Mouse (Mus musculus) spleen, postnatal 14 days (tissue): Measurements from ENCODE around the gene Pdik1l.
A peak's percentile ranks its signal among the peaks of the same experiment; 100 is the strongest.
"Not testable (repeated sequence)": the region's sequence is repeated elsewhere in the genome, so short reads cannot be mapped to it uniquely, and the experiment has no call there.

Experiments
- DNase-seq, 2 experiments: peaks; one replicate each; pipeline ENCODE4 v3.0.0; 2021 to 2022; ENCODE audit warnings: low spot score in 2 of 2

Gene Pdik1l

DNA sequence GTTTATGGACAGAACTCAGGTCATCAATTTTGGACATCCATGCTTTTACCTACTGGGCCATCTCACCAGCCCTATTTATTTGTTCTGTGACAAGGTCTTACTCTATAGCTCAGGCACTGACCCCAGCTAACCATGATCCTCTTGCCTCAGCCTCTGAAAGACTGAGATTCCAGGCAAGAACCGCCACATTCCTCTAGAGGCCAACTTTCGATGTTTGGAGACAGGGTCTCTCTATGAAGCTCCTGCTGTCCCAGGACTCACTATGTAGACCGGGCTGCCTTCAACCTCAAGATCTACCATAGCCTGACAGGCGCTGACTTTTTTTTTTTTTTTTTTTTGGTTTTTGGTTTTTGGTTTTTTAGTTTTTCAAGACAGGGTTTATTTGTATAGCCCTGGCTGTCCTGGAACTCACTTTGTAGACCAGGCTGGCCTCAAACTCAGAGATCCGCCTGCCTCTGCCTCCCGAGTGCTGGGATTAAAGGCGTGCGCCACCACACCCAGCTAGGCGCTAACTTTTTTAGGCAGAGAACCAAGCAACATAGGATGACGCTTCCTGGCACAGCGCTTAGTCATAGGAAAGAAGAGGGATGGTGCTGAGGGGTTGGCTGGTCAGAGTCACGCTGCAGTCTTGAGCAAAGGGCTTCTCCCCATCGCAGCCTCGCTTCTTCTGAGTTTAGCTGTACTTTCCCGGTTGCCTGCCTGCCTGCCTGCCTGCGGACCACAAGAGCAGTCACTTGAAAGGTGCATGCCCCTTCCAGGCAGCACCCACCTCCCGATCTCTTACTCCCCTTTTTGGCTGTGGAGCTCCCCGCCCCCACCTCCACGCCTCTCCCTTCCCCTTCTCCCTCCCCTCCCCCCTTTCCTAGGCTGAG lies 11.2 kb upstream of the Pdik1l start:
- DNase-seq: no peak

- no peak for DNase-seq
These were observed 9.7 kb upstream of the Pdik1l start for GRCm38 (mm10) chr4:134297369-134297768.

DNA sequence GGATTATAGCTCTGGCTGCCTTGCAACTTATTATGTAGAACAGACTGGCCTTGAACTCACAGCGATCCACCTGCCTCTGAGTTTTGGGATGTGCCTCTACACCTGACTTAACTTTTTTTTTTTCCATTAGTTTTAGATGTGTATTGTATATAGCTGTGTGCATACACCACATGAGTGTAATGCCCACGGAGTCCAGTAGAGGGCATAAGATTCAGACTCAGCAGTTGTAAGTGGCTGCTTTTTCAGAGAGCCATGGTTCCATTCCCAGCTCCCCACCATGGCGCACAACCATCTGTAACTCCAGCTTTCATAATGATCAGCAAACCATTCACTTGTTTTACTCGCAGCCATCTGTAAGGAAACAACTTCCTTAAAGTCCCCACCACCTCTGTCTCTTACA lies 8.8 kb upstream of the Pdik1l start:
- no peak for DNase-seq

- not testable (repeated sequence) for DNase-seq
These were observed 8.4 kb upstream of the Pdik1l start for GRCm38 (mm10) chr4:134296096-134296495.

- DNase-seq: no peak
These were observed 6.0 kb upstream of the Pdik1l start for GRCm38 (mm10) chr4:134293692-134294163.

GRCm38 (mm10) chr4:134293061-134293691 lies 5.5 kb upstream of the Pdik1l start:
- DNase-seq: no peak

DNA sequence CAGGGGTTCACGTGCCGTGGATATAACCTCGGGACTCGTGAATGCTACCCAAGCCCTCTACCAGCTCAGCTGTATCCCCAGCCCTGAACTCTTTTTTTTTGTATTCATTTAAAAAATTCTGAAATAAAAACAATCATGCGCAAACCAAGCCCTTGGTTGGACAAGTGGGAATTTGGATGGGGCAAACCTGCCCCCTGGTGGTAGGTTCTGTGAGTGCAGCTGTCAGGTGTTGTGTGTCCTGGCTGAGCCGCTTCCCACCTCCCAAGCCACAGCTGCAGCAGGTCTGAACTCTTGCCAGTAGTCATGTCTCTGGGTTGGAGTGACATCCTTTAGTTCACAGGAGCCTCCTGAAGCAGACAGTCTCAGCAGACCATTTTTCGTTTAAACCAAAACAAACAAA lies 4.4 kb upstream of the Pdik1l start:
- peak; percentile 57 to 74 for DNase-seq

GRCm38 (mm10) chr4:134288397-134289256 lies 932 bp upstream of the Pdik1l start:
- no peak for DNase-seq

- peak; percentile 98 for DNase-seq
These were observed 529 bp downstream of the Pdik1l start for GRCm38 (mm10) chr4:134287168-134287564.

DNA sequence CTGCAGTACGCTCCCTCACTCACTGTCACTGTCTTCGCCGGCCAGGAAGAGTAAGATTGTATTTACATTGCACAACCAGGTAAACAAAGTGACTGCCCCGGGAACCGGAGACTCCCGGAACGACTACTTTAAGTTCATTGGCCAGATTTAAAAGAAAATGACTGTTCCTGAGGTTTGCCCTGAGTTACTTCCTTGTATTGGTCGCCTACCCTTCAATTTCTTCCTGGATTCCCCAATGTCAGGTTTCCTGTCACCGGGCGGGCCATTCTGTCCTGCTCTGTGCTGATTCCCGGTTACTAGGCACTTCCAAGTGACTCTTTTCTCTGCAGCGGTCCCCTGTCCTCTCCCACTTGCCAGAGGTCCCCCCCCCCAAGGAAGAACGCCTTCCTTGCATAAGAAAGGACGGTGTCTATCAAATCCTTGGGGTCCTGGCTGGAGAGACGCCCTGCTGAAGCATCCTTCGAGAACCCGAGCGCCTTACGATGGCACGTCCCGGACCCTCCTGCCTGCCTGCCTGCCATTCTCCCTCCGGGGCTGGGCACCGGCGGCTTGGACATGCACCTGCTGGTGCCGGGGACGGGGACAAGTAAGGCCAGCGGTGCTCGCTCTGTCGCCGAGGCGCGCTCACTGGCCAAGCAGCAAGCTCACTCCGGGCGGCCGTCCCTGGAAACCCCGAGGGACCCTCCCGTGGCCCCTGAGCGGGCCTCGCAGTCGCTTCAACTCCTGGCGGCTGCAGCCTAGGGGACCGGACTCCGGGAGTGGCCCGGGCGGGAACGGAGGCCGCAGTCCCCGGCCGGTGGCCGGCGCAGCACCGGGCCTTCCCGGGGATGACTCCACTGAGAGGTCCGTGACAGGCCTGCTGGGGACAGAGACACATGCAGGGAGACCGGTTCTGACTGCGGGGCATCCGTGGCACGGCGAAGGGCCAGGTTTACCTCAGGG lies 1.2 kb downstream of the Pdik1l start:
- DNase-seq: peak; percentile 16 to 25

- DNase-seq: peak; percentile 23 to 35
These were observed 2.8 kb downstream of the Pdik1l start for GRCm38 (mm10) chr4:134284942-134285341.

GRCm38 (mm10) chr4:134273417-134274345 lies 14.0 kb downstream of the Pdik1l start:
- DNase-seq: peak; percentile 20 to 43

- no peak for DNase-seq
These were observed 14.8 kb downstream of the Pdik1l start for GRCm38 (mm10) chr4:134272731-134273416.

DNA sequence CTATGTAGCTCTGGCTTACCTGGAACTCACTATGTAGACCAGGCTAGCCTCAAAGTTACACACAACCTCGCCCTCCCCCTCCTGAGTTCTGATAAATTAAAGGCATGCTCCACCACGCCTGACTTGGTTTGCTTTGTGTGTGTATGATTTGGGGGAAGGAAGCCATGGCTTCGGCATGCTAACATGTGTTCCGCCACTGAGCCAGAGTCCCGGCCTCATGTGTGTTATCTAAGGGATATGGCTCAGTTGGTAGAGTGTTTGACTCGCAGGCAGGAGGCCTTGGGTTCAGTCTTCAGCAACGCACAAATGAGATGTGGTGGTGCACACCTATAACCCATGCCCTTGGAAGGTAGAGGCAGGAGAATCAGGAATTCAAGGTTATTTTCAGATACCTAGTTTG lies 15.7 kb downstream of the Pdik1l start:
- no peak for DNase-seq

- not testable (repeated sequence) for DNase-seq
These were observed 18.1 kb downstream of the Pdik1l start for GRCm38 (mm10) chr4:134269622-134270021.

GRCm38 (mm10) chr4:134268102-134268655 lies 19.5 kb downstream of the Pdik1l start:
- DNase-seq: no peak

GRCm38 (mm10) chr4:134265860-134266585 lies 21.7 kb downstream of the Pdik1l start:
- no peak for DNase-seq

- peak in 1 of 2 experiments; percentile 41 for DNase-seq
These were observed 24.5 kb downstream of the Pdik1l start for GRCm38 (mm10) chr4:134263191-134263590.
